Mouse (Mus musculus): ENCODE data around the gene Ifit3.

GRCm38 (mm10) chr19:34633484-34633883 lies 50.2 kb downstream of the Ifit3 start:
- TF ChIP-seq POLR2A (IDR thresholded peaks at IDR 0.05; ENCODE audit: borderline replicate concordance, insufficient read depth, low read length) (no peak), CTCF (IDR thresholded peaks at IDR 0.05; ENCODE audit: borderline replicate concordance, insufficient read depth, low read depth, low read length) (no peak)
